Mouse (Mus musculus) liver, embryonic 15.5 days (tissue): ENCODE measurements around the gene Gm11541. TPM values are rescaled to one million over a fixed set of nuclear protein-coding genes. Genes with fewer than 3 reads are reported as not detected.

ENCODE experiments used
- ATAC-seq: fragments of 200-750 bp; cut with Nextera tagmentation; 2 replicates; pipeline ENCODE4 v1.8.0; 2017; ENCODE audit warnings: moderate number of reproducible peaks, mild to moderate bottlenecking, moderate library complexity; ENCODE audit not compliant: insufficient read depth
- H3K27ac ChIP-seq: fragments of 300-500 bp; sonication (generic); replicated peaks from 2 replicates; pipeline ENCODE4 v1.5.1; 2015; ENCODE audit warnings: mild to moderate bottlenecking, inconsistent platforms
- H3K27me3 ChIP-seq: fragments of 300-500 bp; sonication (generic); 2 replicates; pipeline ENCODE4 v1.6.1; 2015; ENCODE audit warnings: mild to moderate bottlenecking, inconsistent platforms
- H3K36me3 ChIP-seq: fragments of 300-500 bp; sonication (generic); replicated peaks from 2 replicates; pipeline ENCODE4 v1.6.1; 2015; ENCODE audit warnings: moderate library complexity, mild to moderate bottlenecking, inconsistent platforms
- H3K4me1 ChIP-seq: fragments of 300-500 bp; sonication (generic); replicated peaks from 2 replicates; pipeline ENCODE4 v1.6.1; 2015; ENCODE audit warnings: inconsistent platforms
- H3K4me2 ChIP-seq: fragments of 300-500 bp; sonication (generic); 2 replicates; pipeline ENCODE4 v1.6.1; 2015; ENCODE audit warnings: moderate library complexity, mild to moderate bottlenecking, inconsistent platforms
- H3K4me3 ChIP-seq: fragments of 300-500 bp; sonication (generic); replicated peaks from 2 replicates; pipeline ENCODE4 v1.5.1; 2015; ENCODE audit warnings: mild to moderate bottlenecking, inconsistent platforms
- H3K9ac ChIP-seq: fragments of 300-500 bp; sonication (generic); 2 replicates; pipeline ENCODE4 v1.6.1; 2015; ENCODE audit warnings: moderate library complexity, mild to moderate bottlenecking, inconsistent platforms
- H3K9me3 ChIP-seq: fragments of 300-500 bp; sonication (generic); replicated peaks from 2 replicates; pipeline ENCODE4 v1.6.1; 2016; ENCODE audit warnings: inconsistent platforms
- WGBS: fragments of 180-500 bp; shearing (Covaris S2); methylation state at CpG from one replicate; pipeline ENCODE4 v1.1.7; 2015; ENCODE audit warnings: mixed read lengths; ENCODE audit not compliant: insufficient replicate concordance; 5-methylcytosine and 5-hydroxymethylcytosine counted together
- polyA plus RNA-seq: library from polyadenylated mRNA; unstranded; fragments of >200 nt; fragmentation: Nextera tagmentation; extraction: Ambion mirVana; gene quantifications from 2 replicates; pipeline ENCODE4 v1.2.1, GENCODE M21; 2015

The Gm11541 gene
- not detected in 2 replicates for polyA plus RNA-seq

GRCm38 (mm10) chr11:94704472-94704871 lies at the start of gene Gm11541:
TSS of gene Gm11541 (minus strand) at chr11:94704499.
- Histone ChIP-seq H3K9me3 (no peaks in the 10 kb centered on the region), H3K27me3 (peaks cover 9% of the 10 kb centered on the region; the same call in 1 of the 2 replicates), H3K4me1 (no peaks in the 10 kb centered on the region), H3K36me3 (no peaks in the 10 kb centered on the region), H3K4me3 (no peak within 1 kb of the TSS), H3K9ac (no peak within 1 kb of the TSS), H3K4me2 (no peak within 1 kb of the TSS), H3K27ac (no peak within 1 kb of the TSS)
- no peak for ATAC-seq
- WGBS, result 62% methylated on average over 5 of the region's 5 CpGs

- Histone ChIP-seq H3K9me3 (no peaks in the 10 kb centered on the region), H3K4me1 (no peaks in the 10 kb centered on the region), H3K27ac (no peak overlapping the region), H3K9ac (no peak overlapping the region), H3K4me3 (no peak overlapping the region), H3K4me2 (no peak overlapping the region), H3K36me3 (no peaks in the 10 kb centered on the region), H3K27me3 (no peaks in the 10 kb centered on the region)
- 6% methylated on average over 2 of the region's 2 CpGs for WGBS
- ATAC-seq, result no peak
Measured at GRCm38 (mm10) chr11:94752946-94753713, 48.8 kb upstream of the Gm11541 start.

GRCm38 (mm10) chr11:94741732-94742272 lies 37.5 kb upstream of the Gm11541 start, which contains the start of gene Cdc34b:
TSS of gene Cdc34b (plus strand) at chr11:94741782.
- ATAC-seq, result no peak
- Histone ChIP-seq H3K9me3 (no peaks in the 10 kb centered on the region), H3K4me3 (no peak within 1 kb of the TSS), H3K36me3 (no peaks in the 10 kb centered on the region), H3K4me2 (no peak within 1 kb of the TSS), H3K27ac (no peak within 1 kb of the TSS), H3K27me3 (no peaks in the 10 kb centered on the region; the same call in none of the 2 replicates), H3K9ac (no peak within 1 kb of the TSS), H3K4me1 (no peaks in the 10 kb centered on the region)
- WGBS, result 66% methylated on average over 29 of the region's 29 CpGs

- Histone ChIP-seq H3K27me3 (no peaks in the 10 kb centered on the region; the same call in none of the 2 replicates), H3K4me1 (no peaks in the 10 kb centered on the region), H3K9me3 (no peaks in the 10 kb centered on the region), H3K27ac (no peak overlapping the region), H3K4me3 (no peak overlapping the region), H3K36me3 (no peaks in the 10 kb centered on the region), H3K9ac (no peak overlapping the region), H3K4me2 (no peak overlapping the region)
- 52% methylated on average over 2 of the region's 2 CpGs for WGBS
- no peak for ATAC-seq
Measured at GRCm38 (mm10) chr11:94735746-94736145, 31.4 kb upstream of the Gm11541 start.

GRCm38 (mm10) chr11:94732773-94733172 lies 28.5 kb upstream of the Gm11541 start:
- H3K27ac ChIP-seq, result no peak overlapping the region
- 36% methylated on average over 8 of the region's 8 CpGs for WGBS
- ATAC-seq, result no peak
- H3K27me3 ChIP-seq, result no peaks in the 10 kb centered on the region; the same call in 1 of the 2 replicates
- no peak overlapping the region for H3K4me3 ChIP-seq
- H3K4me1 ChIP-seq, result no peaks in the 10 kb centered on the region
- no peaks in the 10 kb centered on the region for H3K36me3 ChIP-seq
- H3K9ac ChIP-seq, result no peak overlapping the region
- no peaks in the 10 kb centered on the region for H3K9me3 ChIP-seq
- H3K4me2 ChIP-seq, result no peak overlapping the region

- H3K9ac ChIP-seq, result no peak overlapping the region
- no peaks in the 10 kb centered on the region for H3K4me1 ChIP-seq
- H3K4me2 ChIP-seq, result no peak overlapping the region
- no peak overlapping the region for H3K27ac ChIP-seq
- H3K36me3 ChIP-seq, result no peaks in the 10 kb centered on the region
- no peak overlapping the region for H3K4me3 ChIP-seq
- no peaks in the 10 kb centered on the region for H3K27me3 ChIP-seq
- 72% methylated on average over 12 of the region's 12 CpGs for WGBS
- no peak for ATAC-seq
- no peaks in the 10 kb centered on the region for H3K9me3 ChIP-seq
Measured at GRCm38 (mm10) chr11:94731229-94731628, 26.9 kb upstream of the Gm11541 start.

GRCm38 (mm10) chr11:94730261-94730660 lies 26.0 kb upstream of the Gm11541 start:
- H3K27ac ChIP-seq, result no peak overlapping the region
- no peaks in the 10 kb centered on the region for H3K4me1 ChIP-seq
- no peaks in the 10 kb centered on the region for H3K27me3 ChIP-seq
- 24% methylated on average over 5 of the region's 5 CpGs for WGBS
- no peaks in the 10 kb centered on the region for H3K9me3 ChIP-seq
- no peak overlapping the region for H3K4me3 ChIP-seq
- no peak overlapping the region for H3K9ac ChIP-seq
- no peak overlapping the region for H3K4me2 ChIP-seq
- H3K36me3 ChIP-seq, result no peaks in the 10 kb centered on the region
- ATAC-seq, result no peak

- no peak overlapping the region for H3K9ac ChIP-seq
- no peak overlapping the region for H3K27ac ChIP-seq
- ATAC-seq, result no peak
- no peak overlapping the region for H3K4me3 ChIP-seq
- no peaks in the 10 kb centered on the region for H3K27me3 ChIP-seq
- no peak overlapping the region for H3K4me2 ChIP-seq
- H3K36me3 ChIP-seq, result no peaks in the 10 kb centered on the region
- WGBS, result 16% methylated on average over 4 of the region's 4 CpGs
- no peaks in the 10 kb centered on the region for H3K9me3 ChIP-seq
- H3K4me1 ChIP-seq, result no peaks in the 10 kb centered on the region
Measured at GRCm38 (mm10) chr11:94729565-94729964, 25.3 kb upstream of the Gm11541 start.

GRCm38 (mm10) chr11:94728545-94728944 lies 24.2 kb upstream of the Gm11541 start:
- Histone ChIP-seq H3K4me1 (no peaks in the 10 kb centered on the region), H3K27ac (no peak overlapping the region), H3K36me3 (no peaks in the 10 kb centered on the region), H3K9me3 (no peaks in the 10 kb centered on the region), H3K9ac (no peak overlapping the region), H3K4me2 (no peak overlapping the region), H3K27me3 (no peaks in the 10 kb centered on the region), H3K4me3 (no peak overlapping the region)
- no peak for ATAC-seq
- 58% methylated on average over 3 of the region's 3 CpGs for WGBS

- Histone ChIP-seq H3K4me1 (no peaks in the 10 kb centered on the region), H3K36me3 (no peaks in the 10 kb centered on the region), H3K4me3 (no peak overlapping the region), H3K27me3 (no peaks in the 10 kb centered on the region), H3K9ac (no peak overlapping the region), H3K9me3 (no peaks in the 10 kb centered on the region), H3K27ac (no peak overlapping the region), H3K4me2 (no peak overlapping the region)
- no peak for ATAC-seq
- WGBS, result 62% methylated on average over 3 of the region's 3 CpGs
Measured at GRCm38 (mm10) chr11:94727306-94727705, 23.0 kb upstream of the Gm11541 start.

- ATAC-seq, result no peak
- Histone ChIP-seq H3K27me3 (no peaks in the 10 kb centered on the region), H3K9me3 (no peaks in the 10 kb centered on the region), H3K4me2 (no peak overlapping the region), H3K4me3 (no peak overlapping the region), H3K4me1 (0 out of 2 replicates have a peak, but pooled peaks cover 9% of the 10 kb centered on the region), H3K36me3 (no peaks in the 10 kb centered on the region), H3K27ac (no peak overlapping the region), H3K9ac (no peak overlapping the region)
- WGBS, result 48% methylated on average over 2 of the region's 2 CpGs
Measured at GRCm38 (mm10) chr11:94719216-94719615, 14.9 kb upstream of the Gm11541 start.
